Mouse (Mus musculus): ENCODE data around the gene Tmem53. TPM values are rescaled to one million over a fixed set of nuclear protein-coding genes. Genes with fewer than 3 reads are reported as not detected.

The Tmem53 gene
- polyA plus RNA-seq, 1 experiment from 2014 or later = 13.1 TPM

DNA sequence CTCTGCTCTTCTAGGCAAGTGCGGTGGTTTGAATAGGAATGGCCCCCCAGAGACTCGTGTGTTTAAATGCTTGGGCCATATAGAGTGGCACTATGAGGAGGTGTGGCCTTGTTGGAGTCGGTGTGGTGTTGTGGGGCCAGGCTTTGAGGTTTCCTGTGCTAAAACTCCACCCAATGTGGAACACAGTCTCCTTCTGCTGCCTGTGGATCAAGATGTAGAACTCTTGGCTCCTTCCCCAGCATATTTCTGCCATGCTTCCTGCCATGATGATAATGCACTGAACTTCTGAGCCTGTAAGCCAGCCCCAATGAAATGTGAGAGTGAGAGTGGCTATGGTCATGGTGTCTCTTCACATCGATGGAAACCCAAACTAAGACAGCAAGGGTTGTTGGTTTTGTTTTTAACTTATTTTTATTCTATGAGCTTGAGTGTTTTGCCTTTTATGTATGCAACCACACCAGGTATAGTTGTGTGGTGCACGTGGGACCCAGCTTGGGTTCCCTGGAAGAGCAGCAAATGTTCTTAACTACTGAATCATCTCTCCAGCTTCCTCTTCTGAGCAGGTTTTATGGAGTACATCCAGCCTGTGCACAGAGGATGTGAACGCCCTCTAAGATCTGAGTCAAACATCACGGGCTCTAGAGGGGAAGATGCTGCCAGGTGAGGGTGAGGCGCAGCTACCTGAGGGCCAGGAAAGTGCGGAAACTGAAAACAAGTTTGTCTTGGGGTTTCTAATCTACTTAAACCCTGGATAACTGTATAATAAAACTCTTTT is 30.8 kb upstream of the Tmem53 start:
- no peak overlapping the region for H3K4me3 ChIP-seq (ENCODE audit: low read depth, low read length)
- H3K27me3 ChIP-seq (ENCODE audit: control insufficient read depth, insufficient read depth, low read length) = no peaks in the 10 kb centered on the region
- no peaks in the 10 kb centered on the region for H3K4me1 ChIP-seq (replicated peaks; ENCODE audit: control insufficient read depth, insufficient read depth, low read length)
- 88% methylated on average over 9 of the region's 9 CpGs for WGBS
- H3K9me3 ChIP-seq (ENCODE audit: control insufficient read depth, low read length) = no peaks in the 10 kb centered on the region
- no peaks in the 10 kb centered on the region for H3K36me3 ChIP-seq (ENCODE audit: control insufficient read depth, insufficient read depth, low read length)
- H3K4me2 ChIP-seq (replicated peaks; ENCODE audit: low read depth, low read length) = no peak overlapping the region
- no peak overlapping the region for H3K9ac ChIP-seq (ENCODE audit: low read depth, low read length)
- ATAC-seq (ENCODE audit: low FRiP score) (no peak), DNase-seq (ENCODE audit: low spot score) (no peak)
- no peak overlapping the region for H3K27ac ChIP-seq (ENCODE audit: low read depth, low read length)

DNA sequence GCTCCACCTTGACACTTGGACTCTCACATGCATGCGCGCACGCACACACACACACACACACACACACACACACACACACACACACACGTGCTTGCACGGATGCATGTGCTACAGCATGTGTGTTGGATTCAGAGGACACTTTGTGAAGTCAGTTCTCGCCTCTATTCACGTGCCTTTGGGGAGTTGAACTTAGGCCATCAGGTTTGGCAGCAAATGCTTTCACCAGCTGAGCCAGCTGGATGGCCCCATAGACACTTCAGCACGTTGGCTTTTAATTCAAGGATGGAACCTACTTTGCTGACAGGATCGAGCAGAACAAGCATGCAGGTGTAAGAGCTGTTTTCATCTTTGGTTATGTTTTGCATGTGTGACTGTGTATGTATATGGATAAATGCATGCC is 29.9 kb upstream of the Tmem53 start:
- 92% methylated on average over 9 of the region's 9 CpGs for WGBS
- no peak for DNase-seq (ENCODE audit: low spot score)

DNA sequence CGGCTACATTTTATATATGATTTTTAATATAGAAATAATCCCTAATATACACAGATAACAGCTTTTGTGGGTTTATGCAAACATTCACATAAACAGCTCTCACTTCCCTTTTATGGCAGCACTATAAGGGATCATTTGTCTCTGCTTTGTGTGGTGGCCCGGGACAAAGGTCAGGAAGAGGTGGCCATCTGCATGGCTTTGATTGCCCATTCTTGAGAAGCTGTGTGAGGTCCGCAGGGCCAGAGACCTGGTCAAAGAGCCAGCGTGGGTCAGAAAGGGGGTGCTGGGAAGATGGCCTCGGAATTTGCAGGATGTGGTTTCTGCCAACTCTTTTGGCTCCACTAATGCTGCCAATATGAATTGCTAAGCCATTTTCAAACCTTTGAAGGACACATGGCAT is 28.8 kb upstream of the Tmem53 start:
- Histone ChIP-seq H3K36me3 (ENCODE audit: control insufficient read depth, insufficient read depth, low read length) (no peaks in the 10 kb centered on the region), H3K4me3 (ENCODE audit: low read depth, low read length) (no peak overlapping the region), H3K4me1 (replicated peaks; ENCODE audit: control insufficient read depth, insufficient read depth, low read length) (no peaks in the 10 kb centered on the region), H3K9me3 (ENCODE audit: control insufficient read depth, low read length) (no peaks in the 10 kb centered on the region), H3K27ac (ENCODE audit: low read depth, low read length) (no peak overlapping the region), H3K27me3 (ENCODE audit: control insufficient read depth, insufficient read depth, low read length) (no peaks in the 10 kb centered on the region), H3K4me2 (replicated peaks; ENCODE audit: low read depth, low read length) (no peak overlapping the region), H3K9ac (ENCODE audit: low read depth, low read length) (no peak overlapping the region)
- no peak for DNase-seq (ENCODE audit: low spot score)
- 42% methylated on average over 5 of the region's 5 CpGs for WGBS
- no peak for ATAC-seq (ENCODE audit: low FRiP score)

More for the DNA sequence above, 29.9 kb upstream of the Tmem53 start:
- Histone ChIP-seq H3K4me3 (ENCODE audit: low read depth, low read length) (no peak overlapping the region), H3K9ac (ENCODE audit: low read depth, low read length) (no peak overlapping the region), H3K4me1 (replicated peaks; ENCODE audit: control insufficient read depth, insufficient read depth, low read length) (no peaks in the 10 kb centered on the region), H3K27me3 (ENCODE audit: control insufficient read depth, insufficient read depth, low read length) (no peaks in the 10 kb centered on the region), H3K36me3 (ENCODE audit: control insufficient read depth, insufficient read depth, low read length) (no peaks in the 10 kb centered on the region), H3K9me3 (ENCODE audit: control insufficient read depth, low read length) (no peaks in the 10 kb centered on the region), H3K4me2 (replicated peaks; ENCODE audit: low read depth, low read length) (no peak overlapping the region), H3K27ac (ENCODE audit: low read depth, low read length) (no peak overlapping the region)
- ATAC-seq (ENCODE audit: low FRiP score) = no peak

DNA sequence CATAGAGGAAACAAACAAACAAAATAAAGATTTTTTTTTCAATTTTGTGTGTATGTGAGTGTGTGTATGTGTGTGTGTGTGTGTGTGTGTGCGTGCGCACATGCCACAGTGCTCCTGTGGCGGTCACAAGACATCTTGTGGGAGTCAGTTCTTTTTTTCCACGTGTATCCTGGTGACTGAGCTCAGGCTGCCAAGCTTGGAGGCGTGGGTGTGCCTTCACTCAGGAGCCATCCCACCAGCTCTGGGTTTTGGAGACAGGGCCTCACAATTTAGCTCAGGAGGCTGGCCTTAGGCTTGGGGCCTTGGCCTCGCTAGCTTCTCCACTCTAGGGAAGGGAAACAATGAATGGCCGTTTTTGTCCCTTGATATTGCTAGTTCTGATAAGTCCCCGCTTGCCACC is 27.6 kb upstream of the Tmem53 start:
- Histone ChIP-seq H3K4me3 (ENCODE audit: low read depth, low read length) (no peak overlapping the region), H3K4me2 (replicated peaks; ENCODE audit: low read depth, low read length) (no peak overlapping the region), H3K9ac (ENCODE audit: low read depth, low read length) (no peak overlapping the region), H3K9me3 (ENCODE audit: control insufficient read depth, low read length) (no peaks in the 10 kb centered on the region), H3K27me3 (ENCODE audit: control insufficient read depth, insufficient read depth, low read length) (no peaks in the 10 kb centered on the region), H3K4me1 (replicated peaks; ENCODE audit: control insufficient read depth, insufficient read depth, low read length) (no peaks in the 10 kb centered on the region), H3K36me3 (ENCODE audit: control insufficient read depth, insufficient read depth, low read length) (no peaks in the 10 kb centered on the region), H3K27ac (ENCODE audit: low read depth, low read length) (no peak overlapping the region)
- WGBS = 79% methylated on average over 8 of the region's 8 CpGs
- DNase-seq (ENCODE audit: low spot score) = no peak
- no peak for ATAC-seq (ENCODE audit: low FRiP score)

GRCm38 (mm10) chr4:117225250-117225649 is 26.5 kb upstream of the Tmem53 start:
- ATAC-seq (ENCODE audit: low FRiP score) = no peak
- no peak overlapping the region for H3K9ac ChIP-seq (ENCODE audit: low read depth, low read length)
- no peak overlapping the region for H3K4me3 ChIP-seq (ENCODE audit: low read depth, low read length)
- no peak overlapping the region for H3K4me2 ChIP-seq (replicated peaks; ENCODE audit: low read depth, low read length)
- no peak overlapping the region for H3K27ac ChIP-seq (ENCODE audit: low read depth, low read length)
- no peaks in the 10 kb centered on the region for H3K4me1 ChIP-seq (replicated peaks; ENCODE audit: control insufficient read depth, insufficient read depth, low read length)
- no peaks in the 10 kb centered on the region for H3K36me3 ChIP-seq (ENCODE audit: control insufficient read depth, insufficient read depth, low read length)
- H3K27me3 ChIP-seq (ENCODE audit: control insufficient read depth, insufficient read depth, low read length) = no peaks in the 10 kb centered on the region
- H3K9me3 ChIP-seq (ENCODE audit: control insufficient read depth, low read length) = no peaks in the 10 kb centered on the region
- DNase-seq (ENCODE audit: low spot score) = no peak

DNA sequence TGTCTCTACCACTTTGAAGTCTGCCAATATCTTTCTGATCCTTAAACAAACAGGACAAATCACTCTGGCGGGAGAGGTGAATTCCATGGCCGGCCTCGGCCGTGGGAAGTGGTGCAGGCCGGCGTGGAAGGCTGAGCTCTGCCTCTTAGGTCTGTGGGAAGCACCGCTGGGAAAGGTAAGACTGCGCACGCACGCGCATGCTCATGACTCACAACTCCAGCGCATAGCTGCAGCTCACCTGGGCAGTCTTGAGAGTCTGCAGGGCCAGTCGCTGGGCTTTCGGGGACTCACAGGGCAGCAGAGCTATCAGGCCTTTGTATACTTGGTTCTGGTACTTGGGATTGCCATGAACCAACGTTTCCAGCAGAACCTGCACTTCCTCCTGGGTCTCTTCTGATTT is 22.2 kb upstream of the Tmem53 start:
- DNase-seq (ENCODE audit: low spot score) (no peak), ATAC-seq (ENCODE audit: low FRiP score) (no peak)
- Histone ChIP-seq H3K4me3 (ENCODE audit: low read depth, low read length) (no peak overlapping the region), H3K27ac (ENCODE audit: low read depth, low read length) (no peak overlapping the region), H3K9ac (ENCODE audit: low read depth, low read length) (no peak overlapping the region), H3K27me3 (ENCODE audit: control insufficient read depth, insufficient read depth, low read length) (no peaks in the 10 kb centered on the region), H3K9me3 (ENCODE audit: control insufficient read depth, low read length) (no peaks in the 10 kb centered on the region), H3K4me1 (replicated peaks; ENCODE audit: control insufficient read depth, insufficient read depth, low read length) (no peaks in the 10 kb centered on the region), H3K36me3 (ENCODE audit: control insufficient read depth, insufficient read depth, low read length) (no peaks in the 10 kb centered on the region), H3K4me2 (replicated peaks; ENCODE audit: low read depth, low read length) (no peak overlapping the region)
- 76% methylated on average over 15 of the region's 15 CpGs for WGBS

- peak; percentile 38 for DNase-seq (ENCODE audit: low spot score)
- no peak for ATAC-seq (ENCODE audit: low FRiP score)
- Histone ChIP-seq H3K36me3 (ENCODE audit: control insufficient read depth, insufficient read depth, low read length) (no peaks in the 10 kb centered on the region), H3K27ac (ENCODE audit: low read depth, low read length) (no peak overlapping the region), H3K9ac (ENCODE audit: low read depth, low read length) (no peak overlapping the region), H3K9me3 (ENCODE audit: control insufficient read depth, low read length) (no peaks in the 10 kb centered on the region), H3K4me2 (replicated peaks; ENCODE audit: low read depth, low read length) (no peak overlapping the region), H3K27me3 (ENCODE audit: control insufficient read depth, insufficient read depth, low read length) (no peaks in the 10 kb centered on the region), H3K4me1 (replicated peaks; ENCODE audit: control insufficient read depth, insufficient read depth, low read length) (no peaks in the 10 kb centered on the region), H3K4me3 (ENCODE audit: low read depth, low read length) (no peak overlapping the region)
- WGBS = 50% methylated on average over 10 of the region's 10 CpGs
These were observed 21.4 kb upstream of the Tmem53 start for GRCm38 (mm10) chr4:117230331-117230730.

- ATAC-seq (ENCODE audit: low FRiP score) = no peak
- Histone ChIP-seq H3K36me3 (ENCODE audit: control insufficient read depth, insufficient read depth, low read length) (no peaks in the 10 kb centered on the region), H3K27ac (ENCODE audit: low read depth, low read length) (no peak overlapping the region), H3K27me3 (ENCODE audit: control insufficient read depth, insufficient read depth, low read length) (no peaks in the 10 kb centered on the region), H3K9me3 (ENCODE audit: control insufficient read depth, low read length) (no peaks in the 10 kb centered on the region), H3K4me3 (ENCODE audit: low read depth, low read length) (no peak overlapping the region), H3K4me2 (replicated peaks; ENCODE audit: low read depth, low read length) (no peak overlapping the region), H3K4me1 (replicated peaks; ENCODE audit: control insufficient read depth, insufficient read depth, low read length) (no peaks in the 10 kb centered on the region), H3K9ac (ENCODE audit: low read depth, low read length) (no peak overlapping the region)
- DNase-seq (ENCODE audit: low spot score) = no peak
- WGBS = 87% methylated on average over 2 of the region's 2 CpGs
These were observed 20.5 kb upstream of the Tmem53 start for GRCm38 (mm10) chr4:117231208-117231607.

DNA sequence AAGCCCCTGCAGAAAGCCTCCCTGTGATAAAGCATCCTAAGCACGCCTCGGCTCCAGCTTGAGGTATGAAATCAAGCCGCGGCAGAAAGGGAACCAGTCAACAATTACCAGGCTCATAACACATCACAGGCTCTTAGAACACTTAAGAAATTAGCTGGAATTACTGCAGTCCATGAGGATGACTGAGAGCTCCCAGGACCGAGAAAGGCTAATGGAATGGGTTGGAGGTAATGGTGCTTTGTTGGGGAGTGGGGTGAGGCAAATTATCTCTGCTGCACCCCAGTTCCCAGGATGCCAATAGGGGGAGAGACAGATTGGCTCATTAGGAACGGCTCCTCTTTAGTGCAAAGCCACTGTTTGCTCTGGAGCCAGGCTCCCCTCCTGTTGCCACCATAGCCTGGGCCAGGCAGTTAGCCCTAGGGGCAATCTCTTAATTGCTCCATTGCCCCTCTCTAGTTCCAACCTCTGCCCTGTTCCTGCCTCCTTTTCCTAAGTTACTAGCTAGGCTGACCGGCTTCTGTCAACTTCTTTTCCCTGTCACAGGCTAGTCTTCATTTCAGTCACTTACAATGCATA is 17.5 kb upstream of the Tmem53 start:
- Histone ChIP-seq H3K9me3 (ENCODE audit: control insufficient read depth, low read length) (no peaks in the 10 kb centered on the region), H3K27me3 (ENCODE audit: control insufficient read depth, insufficient read depth, low read length) (no peaks in the 10 kb centered on the region), H3K4me2 (replicated peaks; ENCODE audit: low read depth, low read length) (no peak overlapping the region), H3K27ac (ENCODE audit: low read depth, low read length) (no peak overlapping the region), H3K4me1 (replicated peaks; ENCODE audit: control insufficient read depth, insufficient read depth, low read length) (no peaks in the 10 kb centered on the region), H3K36me3 (ENCODE audit: control insufficient read depth, insufficient read depth, low read length) (no peaks in the 10 kb centered on the region), H3K4me3 (ENCODE audit: low read depth, low read length) (no peak overlapping the region), H3K9ac (ENCODE audit: low read depth, low read length) (no peak overlapping the region)
- DNase-seq (ENCODE audit: low spot score) (no peak), ATAC-seq (ENCODE audit: low FRiP score) (no peak)
- 74% methylated on average over 7 of the region's 7 CpGs for WGBS
